Mouse (Mus musculus): Measurements from ENCODE around the gene Setx.

GRCm38 (mm10) chr2:29199909-29200308 is 75.9 kb downstream of the Setx start:
- TF ChIP-seq CTCF (IDR thresholded peaks at IDR 0.05), result peak; percentile 74
- TF ChIP-seq EP300 (IDR thresholded peaks at IDR 0.05), result no peak
